Mouse (Mus musculus) neural tube, embryonic 11.5 days (tissue): ENCODE results near the gene Aptx. TPM values are rescaled to one million over a fixed set of nuclear protein-coding genes. Genes with fewer than 3 reads are reported as not detected.

Experiments used
- ATAC-seq: fragments of 200-750 bp; cut with Nextera tagmentation; 2 replicates; pipeline ENCODE4 v1.8.0; 2017; ENCODE audit warnings: moderate number of reproducible peaks, mild to moderate bottlenecking, moderate TSS enrichment, moderate library complexity; ENCODE audit not compliant: insufficient read depth, low FRiP score, low TSS enrichment
- DNase-seq: peaks from one replicate; pipeline ENCODE4 v3.0.0-alpha.2; 2015; ENCODE audit warnings: low spot score
- H3K27ac ChIP-seq: fragments of 300-500 bp; sonication (generic); 2 replicates; pipeline ENCODE4 v1.5.1; 2014; ENCODE audit warnings: low read depth, mild to moderate bottlenecking, low read length
- H3K27me3 ChIP-seq: fragments of 300-500 bp; sonication (generic); 2 replicates; pipeline ENCODE4 v1.6.1; 2014; ENCODE audit warnings: mild to moderate bottlenecking, low read length, mixed read lengths; ENCODE audit not compliant: control insufficient read depth, insufficient read depth
- H3K36me3 ChIP-seq: fragments of 300-500 bp; sonication (generic); 2 replicates; pipeline ENCODE4 v1.6.1; 2014; ENCODE audit warnings: mild to moderate bottlenecking, low read length, moderate library complexity, mixed read lengths; ENCODE audit not compliant: control insufficient read depth, insufficient read depth
- H3K4me1 ChIP-seq: fragments of 300-500 bp; sonication (generic); 2 replicates; pipeline ENCODE4 v1.6.1; 2014; ENCODE audit warnings: low read length, mixed read lengths; ENCODE audit not compliant: control insufficient read depth, insufficient read depth
- H3K4me2 ChIP-seq: fragments of 300-500 bp; sonication (generic); 2 replicates; pipeline ENCODE4 v1.6.1; 2014; ENCODE audit warnings: low read depth, mild to moderate bottlenecking, moderate library complexity
- H3K4me3 ChIP-seq: fragments of 300-500 bp; sonication (generic); 2 replicates; pipeline ENCODE4 v1.5.1; 2014; ENCODE audit warnings: low read depth, low read length
- H3K9ac ChIP-seq: fragments of 300-500 bp; sonication (generic); 2 replicates; pipeline ENCODE4 v1.6.1; 2014; ENCODE audit warnings: mild to moderate bottlenecking, low read length
- H3K9me3 ChIP-seq: fragments of 300-500 bp; sonication (generic); 2 replicates; pipeline ENCODE4 v1.6.1; 2016; ENCODE audit warnings: low read length; ENCODE audit not compliant: control insufficient read depth
- WGBS: fragments of 180-500 bp; shearing (Covaris S2); extraction: QIAGEN DNeasy Blood & Tissue Kit; methylation state at CpG from one replicate; pipeline ENCODE4 v1.1.7; 2014; 5-methylcytosine and 5-hydroxymethylcytosine counted together
- polyA plus RNA-seq: library from polyadenylated mRNA; unstranded; fragments of >200 nt; fragmentation: Nextera tagmentation; extraction: Ambion mirVana; gene quantifications from 2 replicates; pipeline ENCODE4 v1.2.1, GENCODE M21; 2014

The Aptx gene
- polyA plus RNA-seq = 42.5 and 44.0 TPM in 2 replicates

- WGBS = under 1% methylated on average over 42 of the region's 42 CpGs
- peak within 1 kb of the TSS; percentile 57 for H3K9ac ChIP-seq
These were observed at the start of gene Aptx for GRCm38 (mm10) chr4:40702797-40703709. Gene Aptx, minus strand, starts transcription at chr4:40703194.

GRCm38 (mm10) chr4:40735351-40735750 lies 32.4 kb upstream of the Aptx start:
- Histone ChIP-seq H3K27me3 (no peaks in the 10 kb centered on the region), H3K36me3 (peaks cover 13% of the 10 kb centered on the region), H3K4me2 (no peak overlapping the region), H3K9ac (no peak overlapping the region), H3K27ac (no peak overlapping the region), H3K4me1 (no peaks in the 10 kb centered on the region), H3K4me3 (no peak overlapping the region), H3K9me3 (no peaks in the 10 kb centered on the region)
- WGBS = 68% methylated on average over 1 of the region's 1 CpGs
- no peak for ATAC-seq
- no peak for DNase-seq

More at GRCm38 (mm10) chr4:40702797-40703709, at the start of gene Aptx:
- DNase-seq = peak; percentile 93
- peak within 1 kb of the TSS; percentile 59 for H3K4me3 ChIP-seq
- peak; percentile 92 for ATAC-seq
- no peaks in the 10 kb centered on the region for H3K27me3 ChIP-seq
- peaks cover 12% of the 10 kb centered on the region for H3K4me1 ChIP-seq
- H3K9me3 ChIP-seq = no peaks in the 10 kb centered on the region
- H3K36me3 ChIP-seq = no peaks in the 10 kb centered on the region
- H3K27ac ChIP-seq = peak within 1 kb of the TSS; percentile 77
- peak within 1 kb of the TSS; percentile 74 for H3K4me2 ChIP-seq

GRCm38 (mm10) chr4:40731262-40731661 lies 28.3 kb upstream of the Aptx start:
- H3K4me3 ChIP-seq = no peak overlapping the region
- DNase-seq = no peak
- no peak overlapping the region for H3K4me2 ChIP-seq
- no peaks in the 10 kb centered on the region for H3K27me3 ChIP-seq
- no peaks in the 10 kb centered on the region for H3K4me1 ChIP-seq
- no peaks in the 10 kb centered on the region for H3K9me3 ChIP-seq
- H3K9ac ChIP-seq = no peak overlapping the region
- H3K36me3 ChIP-seq = peaks cover 17% of the 10 kb centered on the region
- no peak for ATAC-seq
- no peak overlapping the region for H3K27ac ChIP-seq

GRCm38 (mm10) chr4:40727247-40727646 lies 24.3 kb upstream of the Aptx start:
- Histone ChIP-seq H3K27ac (no peak overlapping the region), H3K27me3 (no peaks in the 10 kb centered on the region), H3K36me3 (peaks cover 13% of the 10 kb centered on the region), H3K4me2 (no peak overlapping the region), H3K9me3 (no peaks in the 10 kb centered on the region), H3K9ac (no peak overlapping the region), H3K4me1 (peaks cover 11% of the 10 kb centered on the region), H3K4me3 (no peak overlapping the region)
- DNase-seq = no peak
- 86% methylated on average over 1 of the region's 1 CpGs for whole genome bisulfite sequencing
- no peak for ATAC-seq

GRCm38 (mm10) chr4:40725554-40725953 lies 22.6 kb upstream of the Aptx start:
- Histone ChIP-seq H3K4me3 (no peak overlapping the region), H3K36me3 (peaks cover 13% of the 10 kb centered on the region), H3K4me2 (no peak overlapping the region; the same call in 1 of the 2 replicates), H3K9me3 (no peaks in the 10 kb centered on the region), H3K9ac (no peak overlapping the region), H3K4me1 (peaks cover 14% of the 10 kb centered on the region), H3K27ac (no peak overlapping the region), H3K27me3 (no peaks in the 10 kb centered on the region)
- ATAC-seq (no peak), DNase-seq (no peak)

GRCm38 (mm10) chr4:40725141-40725540 lies 22.1 kb upstream of the Aptx start:
- DNase-seq (no peak), ATAC-seq (no peak)
- Histone ChIP-seq H3K9me3 (no peaks in the 10 kb centered on the region), H3K4me3 (no peak overlapping the region), H3K9ac (no peak overlapping the region), H3K27me3 (no peaks in the 10 kb centered on the region), H3K4me1 (peaks cover 14% of the 10 kb centered on the region), H3K27ac (no peak overlapping the region), H3K36me3 (peaks cover 13% of the 10 kb centered on the region), H3K4me2 (no peak overlapping the region; the same call in 1 of the 2 replicates)
- WGBS = 90% methylated on average over 7 of the region's 7 CpGs

GRCm38 (mm10) chr4:40722687-40723460 lies 19.9 kb upstream of the Aptx start:
- Histone ChIP-seq H3K4me1 (peaks cover 14% of the 10 kb centered on the region), H3K9ac (peak overlapping the region; percentile 97)
- WGBS = under 1% methylated on average over 46 of the region's 62 CpGs

GRCm38 (mm10) chr4:40722011-40722666 lies 19.1 kb upstream of the Aptx start, which contains the start of gene Dnaja1:
Gene Dnaja1, plus strand, starts transcription at chr4:40722150.
- WGBS = under 1% methylated on average over 52 of the region's 54 CpGs
- ATAC-seq = peak; percentile 85

More at GRCm38 (mm10) chr4:40722687-40723460, 19.9 kb upstream of the Aptx start:
- H3K4me2 ChIP-seq = peak overlapping the region; percentile 55
- H3K27me3 ChIP-seq = no peaks in the 10 kb centered on the region
- peak overlapping the region; percentile 67 for H3K4me3 ChIP-seq
- peaks cover 5% of the 10 kb centered on the region for H3K36me3 ChIP-seq
- peak overlapping the region; percentile 97 for H3K27ac ChIP-seq
- DNase-seq = peak; percentile 89
- H3K9me3 ChIP-seq = no peaks in the 10 kb centered on the region
- ATAC-seq = peak; percentile 90

More at GRCm38 (mm10) chr4:40722011-40722666, 19.1 kb upstream of the Aptx start, which contains the start of gene Dnaja1:
- peak within 1 kb of the TSS; percentile 97 for H3K9ac ChIP-seq
- H3K4me2 ChIP-seq = peak within 1 kb of the TSS; percentile 55
- DNase-seq = peak; percentile 98
- peaks cover 5% of the 10 kb centered on the region for H3K36me3 ChIP-seq
- H3K4me1 ChIP-seq = peaks cover 14% of the 10 kb centered on the region
- H3K27ac ChIP-seq = peak within 1 kb of the TSS; percentile 97
- H3K4me3 ChIP-seq = peak within 1 kb of the TSS; percentile 67
- H3K27me3 ChIP-seq = no peaks in the 10 kb centered on the region
- no peaks in the 10 kb centered on the region for H3K9me3 ChIP-seq
